Mouse (Mus musculus) liver, embryonic 12.5 days (tissue): ENCODE measurements around the gene Cds2. TPM values are rescaled to one million over a fixed set of nuclear protein-coding genes. Genes with fewer than 3 reads are reported as not detected.

Experiments
- ATAC-seq: fragments of 200-750 bp; cut with Nextera tagmentation; 2 replicates; pipeline ENCODE4 v1.8.0; 2017; ENCODE audit warnings: moderate number of reproducible peaks, mild to moderate bottlenecking, moderate library complexity
- H3K27ac ChIP-seq: fragments of 300-500 bp; sonication (generic); 2 replicates; pipeline ENCODE4 v1.5.1; 2016; ENCODE audit warnings: mild to moderate bottlenecking
- H3K27me3 ChIP-seq: fragments of 300-500 bp; sonication (generic); replicated peaks from 2 replicates; pipeline ENCODE4 v1.6.1; 2016; ENCODE audit warnings: mild to moderate bottlenecking, moderate library complexity
- H3K36me3 ChIP-seq: fragments of 300-500 bp; sonication (generic); 2 replicates; pipeline ENCODE4 v1.6.1; 2016; ENCODE audit warnings: mild to moderate bottlenecking, moderate library complexity
- H3K4me1 ChIP-seq: fragments of 300-500 bp; sonication (generic); 2 replicates; pipeline ENCODE4 v1.6.1; 2016
- H3K4me2 ChIP-seq: fragments of 300-500 bp; sonication (generic); 2 replicates; pipeline ENCODE4 v1.6.1; 2016; ENCODE audit warnings: mild to moderate bottlenecking, moderate library complexity
- H3K4me3 ChIP-seq: fragments of 300-500 bp; sonication (generic); 2 replicates; pipeline ENCODE4 v1.5.1; 2016; ENCODE audit warnings: mild to moderate bottlenecking, moderate library complexity
- H3K9ac ChIP-seq: fragments of 300-500 bp; sonication (generic); 2 replicates; pipeline ENCODE4 v1.6.1; 2016; ENCODE audit warnings: mild to moderate bottlenecking, moderate library complexity
- H3K9me3 ChIP-seq: fragments of 300-500 bp; sonication (generic); replicated peaks from 2 replicates; pipeline ENCODE4 v1.6.1; 2016; ENCODE audit warnings: mild to moderate bottlenecking, moderate library complexity
- WGBS: fragments of 180-500 bp; shearing (Covaris S2); methylation state at CpG from one replicate; pipeline ENCODE4 v1.1.7; 2016; ENCODE audit not compliant: insufficient replicate concordance; 5-methylcytosine and 5-hydroxymethylcytosine counted together
- polyA plus RNA-seq: library from polyadenylated mRNA; unstranded; fragments of >200 nt; fragmentation: Nextera tagmentation; extraction: Ambion mirVana; gene quantifications from 2 replicates; pipeline ENCODE4 v1.2.1, GENCODE M21; 2016

The Cds2 gene
- polyA plus RNA-seq, 1 experiment from 2014 or later = 13.7 TPM

GRCm38 (mm10) chr2:132270331-132270951, 7.5 kb downstream of the Cds2 start:
- Histone ChIP-seq H3K9me3 (no peaks in the 10 kb centered on the region), H3K27me3 (no peaks in the 10 kb centered on the region), H3K9ac (no peak overlapping the region), H3K4me2 (no peak overlapping the region), H3K36me3 (no peaks in the 10 kb centered on the region), H3K27ac (peak overlapping the region; percentile 62; the same call in 1 of the 2 replicates), H3K4me3 (no peak overlapping the region), H3K4me1 (peaks cover 38% of the 10 kb centered on the region)
- 46% methylated on average over 2 of the region's 2 CpGs for WGBS
- peak; percentile 60 for ATAC-seq

GRCm38 (mm10) chr2:132272694-132273389, 9.9 kb downstream of the Cds2 start:
- Histone ChIP-seq H3K9ac (no peak overlapping the region), H3K27ac (no peak overlapping the region), H3K4me2 (no peak overlapping the region), H3K4me3 (no peak overlapping the region), H3K27me3 (no peaks in the 10 kb centered on the region), H3K9me3 (no peaks in the 10 kb centered on the region), H3K4me1 (peaks cover 35% of the 10 kb centered on the region), H3K36me3 (no peaks in the 10 kb centered on the region)
- WGBS = 52% methylated on average over 6 of the region's 6 CpGs
- ATAC-seq = no peak

- ATAC-seq = no peak
- H3K4me2 ChIP-seq = no peak overlapping the region
- H3K4me3 ChIP-seq = no peak overlapping the region
- H3K9me3 ChIP-seq = no peaks in the 10 kb centered on the region
- 62% methylated on average over 4 of the region's 4 CpGs for WGBS
- H3K4me1 ChIP-seq = peaks cover 33% of the 10 kb centered on the region
- H3K36me3 ChIP-seq = peaks cover 6% of the 10 kb centered on the region; the same call in 1 of the 2 replicates
- no peak overlapping the region for H3K27ac ChIP-seq
- H3K9ac ChIP-seq = no peak overlapping the region
- H3K27me3 ChIP-seq = no peaks in the 10 kb centered on the region
Observed at GRCm38 (mm10) chr2:132275527-132275926, 12.6 kb downstream of the Cds2 start.

GRCm38 (mm10) chr2:132276249-132276648, 13.3 kb downstream of the Cds2 start:
- peaks cover 9% of the 10 kb centered on the region; the same call in 1 of the 2 replicates for H3K36me3 ChIP-seq
- ATAC-seq = no peak
- no peak overlapping the region for H3K4me2 ChIP-seq
- 76% methylated on average over 4 of the region's 4 CpGs for WGBS
- no peaks in the 10 kb centered on the region for H3K9me3 ChIP-seq
- H3K9ac ChIP-seq = no peak overlapping the region
- no peak overlapping the region for H3K27ac ChIP-seq
- H3K27me3 ChIP-seq = no peaks in the 10 kb centered on the region
- H3K4me1 ChIP-seq = peaks cover 26% of the 10 kb centered on the region
- no peak overlapping the region for H3K4me3 ChIP-seq

- no peak overlapping the region for H3K9ac ChIP-seq
- H3K27ac ChIP-seq = no peak overlapping the region
- H3K4me2 ChIP-seq = no peak overlapping the region
- ATAC-seq = no peak
- H3K9me3 ChIP-seq = no peaks in the 10 kb centered on the region
- H3K4me3 ChIP-seq = no peak overlapping the region
- 65% methylated on average over 8 of the region's 8 CpGs for WGBS
- peaks cover 9% of the 10 kb centered on the region; the same call in 1 of the 2 replicates for H3K36me3 ChIP-seq
- peaks cover 34% of the 10 kb centered on the region for H3K4me1 ChIP-seq
- H3K27me3 ChIP-seq = no peaks in the 10 kb centered on the region
Observed at GRCm38 (mm10) chr2:132278273-132278853, 15.4 kb downstream of the Cds2 start.

- Histone ChIP-seq H3K27ac (no peak overlapping the region), H3K36me3 (peaks cover 9% of the 10 kb centered on the region; the same call in 1 of the 2 replicates), H3K27me3 (no peaks in the 10 kb centered on the region), H3K4me2 (no peak overlapping the region), H3K9me3 (no peaks in the 10 kb centered on the region), H3K9ac (no peak overlapping the region), H3K4me3 (no peak overlapping the region), H3K4me1 (peaks cover 44% of the 10 kb centered on the region)
- WGBS = 51% methylated on average over 3 of the region's 3 CpGs
- no peak for ATAC-seq
Observed at GRCm38 (mm10) chr2:132279336-132279882, 16.5 kb downstream of the Cds2 start.

- Histone ChIP-seq H3K9me3 (no peaks in the 10 kb centered on the region), H3K4me3 (no peak overlapping the region), H3K27me3 (no peaks in the 10 kb centered on the region), H3K27ac (no peak overlapping the region), H3K4me1 (peaks cover 50% of the 10 kb centered on the region), H3K4me2 (no peak overlapping the region), H3K36me3 (peaks cover 9% of the 10 kb centered on the region; the same call in 1 of the 2 replicates), H3K9ac (no peak overlapping the region)
- 74% methylated on average over 4 of the region's 4 CpGs for WGBS
- ATAC-seq = no peak
Observed at GRCm38 (mm10) chr2:132279978-132280377, 17.0 kb downstream of the Cds2 start.

- no peak overlapping the region for H3K4me2 ChIP-seq
- peaks cover 13% of the 10 kb centered on the region; the same call in 1 of the 2 replicates for H3K36me3 ChIP-seq
- 79% methylated on average over 10 of the region's 10 CpGs for WGBS
- H3K27ac ChIP-seq = no peak overlapping the region
- H3K4me3 ChIP-seq = no peak overlapping the region
- no peak for ATAC-seq
- no peaks in the 10 kb centered on the region for H3K9me3 ChIP-seq
- H3K27me3 ChIP-seq = no peaks in the 10 kb centered on the region
- H3K9ac ChIP-seq = no peak overlapping the region
- H3K4me1 ChIP-seq = peaks cover 55% of the 10 kb centered on the region
Observed at GRCm38 (mm10) chr2:132280518-132281120, 17.7 kb downstream of the Cds2 start.

- Histone ChIP-seq H3K4me2 (0 out of 2 replicates have a peak overlapping the region, but pooled peaks have one; percentile 18), H3K27me3 (no peaks in the 10 kb centered on the region), H3K9ac (no peak overlapping the region), H3K36me3 (peaks cover 13% of the 10 kb centered on the region; the same call in 1 of the 2 replicates), H3K9me3 (no peaks in the 10 kb centered on the region), H3K27ac (no peak overlapping the region), H3K4me1 (peaks cover 55% of the 10 kb centered on the region), H3K4me3 (no peak overlapping the region)
- ATAC-seq = no peak
- 36% methylated on average over 10 of the region's 10 CpGs for WGBS
Observed at GRCm38 (mm10) chr2:132281560-132282452, 18.9 kb downstream of the Cds2 start.

GRCm38 (mm10) chr2:132282453-132283174, 19.7 kb downstream of the Cds2 start:
- Histone ChIP-seq H3K9me3 (no peaks in the 10 kb centered on the region), H3K36me3 (peaks cover 13% of the 10 kb centered on the region; the same call in 1 of the 2 replicates), H3K4me1 (peaks cover 55% of the 10 kb centered on the region), H3K4me3 (no peak overlapping the region), H3K27ac (peak overlapping the region; percentile 58; the same call in 1 of the 2 replicates), H3K9ac (no peak overlapping the region), H3K4me2 (peak overlapping the region; percentile 18; the same call in 1 of the 2 replicates), H3K27me3 (no peaks in the 10 kb centered on the region)
- no peak for ATAC-seq
- 39% methylated on average over 12 of the region's 12 CpGs for WGBS
